Mouse (Mus musculus) bone marrow macrophage, adult 2 months (primary cell): ENCODE results near the gene Fxyd7. TPM values are rescaled to one million over a fixed set of nuclear protein-coding genes. Genes with fewer than 3 reads are reported as not detected.

ENCODE experiments used
- H3K27ac ChIP-seq: 2 replicates; pipeline ENCODE4 v1.5.1; 2012; ENCODE audit warnings: low read depth, low read length; ENCODE audit not compliant: insufficient read depth
- H3K4me1 ChIP-seq: 2 replicates; pipeline ENCODE4 v1.6.1; 2012; ENCODE audit warnings: low read length; ENCODE audit not compliant: control insufficient read depth, insufficient read depth
- H3K4me3 ChIP-seq: 2 replicates; pipeline ENCODE4 v1.5.1; 2012; ENCODE audit warnings: mild to moderate bottlenecking, low read length, moderate library complexity; ENCODE audit not compliant: insufficient read depth
- CTCF ChIP-seq: IDR thresholded peaks from 2 replicates; pipeline ENCODE4 v1.5.1; 2012; ENCODE audit warnings: low read depth, mild to moderate bottlenecking, low read length, moderate library complexity
- POLR2A ChIP-seq: IDR thresholded peaks from 2 replicates; pipeline ENCODE4 v1.6.1; 2012; ENCODE audit warnings: mild to moderate bottlenecking, low read depth, low read length, borderline replicate concordance
- polyA plus RNA-seq: library from polyadenylated mRNA; stranded (reverse); fragments of >200 nt; gene quantifications from 2 replicates; pipeline ENCODE4 v1.2.4, GENCODE M21; 2012; ENCODE audit not compliant: missing spikeins, insufficient read depth, insufficient read length

Gene Fxyd7
- polyA plus RNA-seq, 1 experiment: not detected

GRCm38 (mm10) chr7:31030717-31031116 lies 20.6 kb downstream of the Fxyd7 start:
- Histone ChIP-seq H3K4me3 (no peak overlapping the region), H3K27ac (no peak overlapping the region), H3K4me1 (peaks cover 38% of the 10 kb centered on the region)
- TF ChIP-seq POLR2A (no peak), CTCF (peak; percentile 11; the same call in 1 of the 2 replicates)

- Histone ChIP-seq H3K4me1 (peaks cover 22% of the 10 kb centered on the region), H3K4me3 (no peak overlapping the region), H3K27ac (no peak overlapping the region)
- TF ChIP-seq CTCF (no peak), POLR2A (no peak)
These were observed 22.7 kb downstream of the Fxyd7 start for GRCm38 (mm10) chr7:31028609-31029008.

GRCm38 (mm10) chr7:31017104-31017901 lies 34.0 kb downstream of the Fxyd7 start:
- Histone ChIP-seq H3K4me1 (peaks cover 27% of the 10 kb centered on the region), H3K4me3 (no peak overlapping the region), H3K27ac (no peak overlapping the region)
- no peak for TF ChIP-seq CTCF
- no peak for TF ChIP-seq POLR2A

- Histone ChIP-seq H3K4me1 (peaks cover 28% of the 10 kb centered on the region), H3K4me3 (no peak overlapping the region), H3K27ac (no peak overlapping the region)
- TF ChIP-seq POLR2A: no peak
- TF ChIP-seq CTCF: no peak
These were observed 38.3 kb downstream of the Fxyd7 start for GRCm38 (mm10) chr7:31012971-31013370.

GRCm38 (mm10) chr7:31008889-31009288 lies 42.4 kb downstream of the Fxyd7 start:
- Histone ChIP-seq H3K27ac (peak overlapping the region; percentile 93), H3K4me3 (no peak overlapping the region), H3K4me1 (peaks cover 36% of the 10 kb centered on the region)
- TF ChIP-seq CTCF: no peak
- TF ChIP-seq POLR2A: no peak

- H3K27ac ChIP-seq: peak overlapping the region; percentile 98
- no peak for TF ChIP-seq CTCF
- no peak for TF ChIP-seq POLR2A
- H3K4me1 ChIP-seq: peaks cover 39% of the 10 kb centered on the region
- no peak overlapping the region for H3K4me3 ChIP-seq
These were observed 43.1 kb downstream of the Fxyd7 start for GRCm38 (mm10) chr7:31008175-31008574.

GRCm38 (mm10) chr7:31007775-31008174 lies 43.5 kb downstream of the Fxyd7 start:
- TF ChIP-seq CTCF (no peak), POLR2A (no peak)
- H3K4me3 ChIP-seq: no peak overlapping the region
- H3K4me1 ChIP-seq: peaks cover 43% of the 10 kb centered on the region
- peak overlapping the region; percentile 98 for H3K27ac ChIP-seq

GRCm38 (mm10) chr7:31002650-31003049 lies 48.6 kb downstream of the Fxyd7 start:
- TF ChIP-seq POLR2A (no peak), CTCF (no peak)
- H3K27ac ChIP-seq: peak overlapping the region; percentile 90
- peaks cover 52% of the 10 kb centered on the region for H3K4me1 ChIP-seq
- peak overlapping the region; percentile 52 for H3K4me3 ChIP-seq

- TF ChIP-seq CTCF (no peak), POLR2A (no peak)
- Histone ChIP-seq H3K27ac (peak overlapping the region; percentile 90), H3K4me3 (peak overlapping the region; percentile 24), H3K4me1 (peaks cover 43% of the 10 kb centered on the region)
These were observed 50.7 kb downstream of the Fxyd7 start for GRCm38 (mm10) chr7:31000505-31001020.

- no peak overlapping the region for H3K4me3 ChIP-seq
- TF ChIP-seq CTCF (no peak), POLR2A (no peak)
- H3K4me1 ChIP-seq: peaks cover 37% of the 10 kb centered on the region
- H3K27ac ChIP-seq: no peak overlapping the region
These were observed 54.8 kb downstream of the Fxyd7 start for GRCm38 (mm10) chr7:30996491-30996890.
